Mouse (Mus musculus) midbrain, embryonic 16.5 days (tissue): Measurements from ENCODE around the gene Adam8. TPM values are rescaled to one million over a fixed set of nuclear protein-coding genes. Genes with fewer than 3 reads are reported as not detected.

Experiments used
- ATAC-seq: fragments of 200-750 bp; cut with Nextera tagmentation; 2 replicates; pipeline ENCODE4 v1.8.0; 2017; ENCODE audit warnings: moderate TSS enrichment
- H3K27ac ChIP-seq: fragments of 300-500 bp; sonication (generic); 2 replicates; pipeline ENCODE4 v1.5.1; 2014; ENCODE audit warnings: mild to moderate bottlenecking, low read length, mixed read lengths
- H3K27me3 ChIP-seq: fragments of 300-500 bp; sonication (generic); 2 replicates; pipeline ENCODE4 v1.6.1; 2014; ENCODE audit warnings: low read depth, low read length, mixed read lengths; ENCODE audit not compliant: control insufficient read depth, insufficient read depth
- H3K36me3 ChIP-seq: fragments of 300-500 bp; sonication (generic); 2 replicates; pipeline ENCODE4 v1.6.1; 2014; ENCODE audit warnings: mild to moderate bottlenecking, low read length, moderate library complexity, mixed read lengths; ENCODE audit not compliant: control insufficient read depth, insufficient read depth
- H3K4me1 ChIP-seq: fragments of 300-500 bp; sonication (generic); 2 replicates; pipeline ENCODE4 v1.6.1; 2014; ENCODE audit warnings: mild to moderate bottlenecking, low read length, mixed read lengths; ENCODE audit not compliant: control insufficient read depth, insufficient read depth
- H3K4me2 ChIP-seq: fragments of 300-500 bp; sonication (generic); 2 replicates; pipeline ENCODE4 v1.6.1; 2014; ENCODE audit warnings: mild to moderate bottlenecking, low read length, mixed read lengths
- H3K4me3 ChIP-seq: fragments of 300-500 bp; sonication (generic); 2 replicates; pipeline ENCODE4 v1.5.1; 2014; ENCODE audit warnings: low read depth, mild to moderate bottlenecking, low read length, moderate library complexity, mixed read lengths
- H3K9ac ChIP-seq: fragments of 300-500 bp; sonication (generic); 2 replicates; pipeline ENCODE4 v1.6.1; 2014; ENCODE audit warnings: low read depth, low read length, mixed read lengths
- H3K9me3 ChIP-seq: fragments of 300-500 bp; sonication (generic); replicated peaks from 2 replicates; pipeline ENCODE4 v1.6.1; 2014; ENCODE audit warnings: mild to moderate bottlenecking, low read length, mixed read lengths; ENCODE audit not compliant: control insufficient read depth, poor library complexity, severe bottlenecking
- WGBS: fragments of 180-500 bp; shearing (Covaris S2); extraction: QIAGEN DNeasy Blood & Tissue Kit; methylation state at CpG from one replicate; pipeline ENCODE4 v1.1.7; 2014; 5-methylcytosine and 5-hydroxymethylcytosine counted together
- polyA plus RNA-seq: library from polyadenylated mRNA; unstranded; fragments of >200 nt; fragmentation: Nextera tagmentation; extraction: Ambion mirVana; gene quantifications from 2 replicates; pipeline ENCODE4 v1.2.1, GENCODE M21; 2015

The Adam8 gene
- polyA plus RNA-seq, 1 experiment from 2014 or later, result 3.0 TPM

DNA sequence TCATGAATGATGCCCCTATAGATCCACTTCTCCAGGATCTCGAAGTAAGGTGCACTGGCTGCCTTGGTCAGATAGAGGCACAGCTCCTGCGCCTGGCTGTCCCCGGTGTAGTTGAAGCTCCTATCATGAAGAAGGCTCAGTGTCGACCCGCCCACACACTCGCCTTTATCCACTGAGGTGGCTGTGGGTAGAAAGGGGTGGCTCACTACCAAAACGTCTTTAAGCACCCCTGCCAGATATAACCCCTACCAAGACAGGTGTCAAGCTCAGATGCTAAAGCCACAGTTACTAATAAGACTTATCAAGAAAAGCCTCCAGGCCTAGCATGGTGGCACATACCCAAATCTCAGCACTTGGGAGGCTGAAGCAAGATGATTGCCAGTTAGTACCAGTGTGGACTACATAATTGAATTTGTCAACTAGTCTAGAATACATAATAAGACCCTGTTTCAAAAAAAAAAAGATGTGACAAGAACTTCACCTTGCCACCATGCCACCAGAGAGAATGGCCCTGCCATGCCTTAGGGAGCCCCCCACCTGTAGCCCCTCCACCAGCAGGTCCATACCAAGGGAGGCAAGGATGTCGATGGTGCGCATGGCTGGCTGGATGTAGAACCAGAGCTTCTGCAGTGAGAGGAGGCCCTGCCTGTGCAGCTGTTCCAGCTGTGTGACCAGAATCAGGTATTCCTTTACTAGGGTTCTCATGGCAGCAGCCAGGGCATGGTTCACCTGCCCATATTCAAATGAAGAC, 14.7 kb upstream of the Adam8 start:
- ATAC-seq, result no peak
- no peaks in the 10 kb centered on the region for H3K4me1 ChIP-seq
- no peaks in the 10 kb centered on the region for H3K9me3 ChIP-seq
- H3K27me3 ChIP-seq, result no peaks in the 10 kb centered on the region
- peaks cover 12% of the 10 kb centered on the region; the same call in 1 of the 2 replicates for H3K36me3 ChIP-seq
- H3K4me3 ChIP-seq, result no peak overlapping the region
- H3K27ac ChIP-seq, result no peak overlapping the region
- H3K9ac ChIP-seq, result no peak overlapping the region
- no peak overlapping the region for H3K4me2 ChIP-seq
- 96% methylated on average over 9 of the region's 9 CpGs for WGBS

DNA sequence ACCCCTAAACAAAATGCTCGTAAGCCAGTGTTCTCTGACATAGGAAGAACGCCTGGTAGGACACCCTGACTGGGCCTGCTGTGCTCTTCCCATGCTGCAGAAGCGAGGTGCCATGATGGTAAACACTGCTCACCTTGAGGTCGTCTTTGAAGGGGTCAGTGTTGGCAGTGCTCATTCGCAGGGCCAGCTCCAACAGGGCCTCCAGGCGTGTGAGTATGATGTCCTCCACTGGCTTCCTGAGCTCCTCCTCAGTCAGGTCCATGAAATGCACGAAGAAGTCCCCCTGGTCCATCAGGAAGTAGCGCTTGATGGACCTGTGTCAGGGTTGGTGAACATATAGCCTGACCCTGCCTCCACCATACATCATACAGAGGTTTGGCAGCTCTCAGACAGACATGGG, 12.3 kb upstream of the Adam8 start:
- peaks cover 23% of the 10 kb centered on the region for H3K36me3 ChIP-seq
- H3K9ac ChIP-seq, result no peak overlapping the region

DNA sequence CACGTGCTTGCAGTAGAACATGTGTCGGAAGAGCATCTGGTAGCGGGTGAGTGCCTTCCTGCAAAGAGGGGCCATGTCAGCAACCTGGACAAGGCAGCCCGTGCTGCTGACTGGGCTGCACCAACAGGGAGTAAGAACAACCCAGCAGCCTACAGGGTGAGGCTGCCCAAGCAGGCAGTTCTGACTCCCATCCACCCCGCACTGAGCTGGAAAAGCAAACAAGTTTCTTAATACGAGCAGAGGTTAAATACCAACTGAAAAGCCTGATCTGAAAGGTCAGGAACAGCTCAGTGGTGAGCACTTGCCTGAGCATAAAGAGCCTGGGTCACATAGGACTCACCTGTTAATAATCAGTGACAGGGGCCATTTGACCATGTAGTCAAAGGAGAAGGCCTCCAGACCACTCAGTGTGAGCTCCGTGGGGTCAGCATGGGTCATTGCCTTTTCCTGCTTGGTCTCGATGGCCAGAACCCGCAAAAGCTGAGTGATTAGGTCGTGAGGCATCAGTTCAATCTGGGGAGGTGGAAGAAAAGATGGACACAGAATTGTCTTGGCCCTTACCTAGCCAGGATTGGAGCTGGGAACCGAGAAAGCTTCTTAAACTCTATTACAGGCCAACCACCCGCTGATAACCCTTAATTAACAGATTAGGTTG, 8.9 kb upstream of the Adam8 start:
- Histone ChIP-seq H3K9me3 (no peaks in the 10 kb centered on the region), H3K4me2 (no peak overlapping the region), H3K36me3 (peaks cover 47% of the 10 kb centered on the region), H3K27me3 (no peaks in the 10 kb centered on the region), H3K4me1 (no peaks in the 10 kb centered on the region), H3K27ac (no peak overlapping the region), H3K9ac (no peak overlapping the region), H3K4me3 (no peak overlapping the region)
- ATAC-seq, result no peak
- WGBS, result 49% methylated on average over 12 of the region's 12 CpGs

More for the DNA sequence above, 12.3 kb upstream of the Adam8 start:
- H3K27ac ChIP-seq, result no peak overlapping the region
- no peaks in the 10 kb centered on the region for H3K9me3 ChIP-seq
- ATAC-seq, result no peak
- H3K4me3 ChIP-seq, result no peak overlapping the region
- no peak overlapping the region for H3K4me2 ChIP-seq
- no peaks in the 10 kb centered on the region for H3K27me3 ChIP-seq
- 95% methylated on average over 8 of the region's 8 CpGs for WGBS
- no peaks in the 10 kb centered on the region for H3K4me1 ChIP-seq

DNA sequence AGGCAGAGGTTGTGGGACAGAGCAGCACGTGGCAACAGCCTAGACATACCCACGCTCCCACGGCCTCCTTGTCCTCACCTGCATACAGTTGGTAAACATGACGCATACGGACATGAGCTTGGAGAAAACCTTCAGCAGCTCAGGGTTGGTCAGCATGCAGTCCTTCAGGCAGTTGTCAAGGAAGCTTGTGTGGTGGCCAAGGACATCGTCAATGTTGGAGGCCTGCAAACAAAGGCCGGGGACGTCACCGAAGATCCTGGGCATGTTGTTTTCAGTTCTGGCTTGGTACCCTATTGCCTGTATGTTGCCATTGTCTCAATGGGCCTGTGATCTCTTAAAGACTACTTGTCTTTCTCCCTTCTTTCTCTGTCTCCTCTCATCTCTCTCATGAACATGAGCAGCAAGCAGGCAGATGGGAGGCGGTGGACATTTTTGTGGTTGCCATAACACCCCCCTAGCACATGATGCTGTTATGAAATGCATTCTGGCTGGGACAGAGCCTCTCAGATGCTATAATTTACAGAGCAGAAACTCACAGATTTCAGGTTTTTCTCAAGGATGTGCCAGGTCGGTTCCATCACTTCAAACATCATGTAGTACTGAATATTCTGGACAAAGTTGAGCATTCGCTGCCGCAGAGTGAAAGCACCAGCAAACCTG, 6.5 kb upstream of the Adam8 start:
- no peaks in the 10 kb centered on the region for H3K4me1 ChIP-seq
- H3K9ac ChIP-seq, result no peak overlapping the region
- H3K27ac ChIP-seq, result no peak overlapping the region
- WGBS, result 96% methylated on average over 13 of the region's 13 CpGs
- no peaks in the 10 kb centered on the region for H3K27me3 ChIP-seq
- ATAC-seq, result no peak
- H3K9me3 ChIP-seq, result no peaks in the 10 kb centered on the region
- H3K4me2 ChIP-seq, result no peak overlapping the region
- H3K36me3 ChIP-seq, result peaks cover 40% of the 10 kb centered on the region
- H3K4me3 ChIP-seq, result no peak overlapping the region

DNA sequence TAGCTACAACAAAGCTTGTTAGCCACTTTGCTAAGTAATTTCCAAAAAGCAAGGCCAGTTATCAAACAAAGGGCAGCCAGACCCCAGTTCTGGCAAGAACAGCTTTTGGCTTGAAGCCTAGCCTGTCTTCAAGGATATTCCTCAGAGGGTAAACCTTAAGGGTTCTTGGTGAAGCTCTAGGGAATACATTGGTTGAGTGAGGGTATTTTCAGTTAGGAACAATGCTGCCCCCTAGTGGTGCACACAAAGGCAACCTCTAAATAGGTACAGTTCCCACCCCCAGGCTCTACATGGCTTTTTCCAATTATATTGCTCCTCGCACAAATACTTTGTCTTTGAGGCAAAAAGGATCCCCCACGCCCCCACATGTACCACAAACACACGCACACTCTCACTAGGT, 2.3 kb upstream of the Adam8 start:
- no peak for ATAC-seq
- Histone ChIP-seq H3K27ac (no peak overlapping the region), H3K36me3 (peaks cover 27% of the 10 kb centered on the region), H3K4me1 (no peaks in the 10 kb centered on the region), H3K9ac (no peak overlapping the region), H3K9me3 (no peaks in the 10 kb centered on the region), H3K4me3 (no peak overlapping the region), H3K4me2 (no peak overlapping the region), H3K27me3 (no peaks in the 10 kb centered on the region)
- WGBS, result 30% methylated on average over 3 of the region's 3 CpGs

DNA sequence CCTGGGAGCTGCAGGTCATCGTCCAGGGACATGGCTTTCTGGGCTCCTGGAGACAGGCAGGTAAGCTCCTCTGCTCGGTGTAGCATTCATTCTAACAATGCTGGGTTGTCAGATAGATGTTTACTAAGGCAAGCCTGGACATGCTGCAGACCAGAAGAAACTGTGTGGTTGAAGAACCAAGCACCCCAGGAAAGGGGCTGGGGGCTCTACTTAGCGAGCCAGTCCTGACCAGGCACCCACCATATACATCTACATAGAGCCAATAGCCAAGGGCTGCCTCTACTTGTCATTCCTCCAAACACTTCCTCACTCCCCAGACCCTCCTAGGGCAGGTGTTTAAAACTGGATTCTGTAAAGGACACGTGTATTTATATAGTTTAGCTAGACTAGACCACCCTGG, 1.8 kb upstream of the Adam8 start:
- no peak overlapping the region for H3K4me3 ChIP-seq
- no peak for ATAC-seq

DNA sequence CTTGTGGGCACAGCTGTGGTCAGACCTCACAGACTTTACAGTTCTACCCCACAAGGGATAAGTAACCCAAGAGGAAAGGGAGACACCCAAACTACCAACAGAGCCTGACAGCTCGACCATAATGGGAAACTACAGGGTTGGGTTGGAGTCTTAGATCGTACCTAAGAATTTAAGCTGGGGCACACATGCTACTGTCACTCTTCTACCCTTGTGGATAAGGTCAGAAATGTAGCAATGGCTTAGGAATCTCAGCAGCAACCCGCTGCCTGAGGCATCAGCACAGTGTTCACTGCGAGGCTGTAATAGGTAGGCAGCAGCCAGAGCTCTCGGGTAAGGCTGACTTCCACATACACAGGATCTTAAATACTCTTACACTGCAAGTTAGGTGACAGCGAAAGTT, 1.2 kb upstream of the Adam8 start:
- H3K9ac ChIP-seq, result no peak overlapping the region
- H3K27me3 ChIP-seq, result no peaks in the 10 kb centered on the region
- H3K9me3 ChIP-seq, result no peaks in the 10 kb centered on the region
- 92% methylated on average over 6 of the region's 6 CpGs for WGBS
- H3K4me1 ChIP-seq, result no peaks in the 10 kb centered on the region
- H3K36me3 ChIP-seq, result peaks cover 20% of the 10 kb centered on the region
- no peak overlapping the region for H3K27ac ChIP-seq
- no peak overlapping the region for H3K4me3 ChIP-seq
- no peak overlapping the region for H3K4me2 ChIP-seq
- no peak for ATAC-seq

More for the DNA sequence above, 1.8 kb upstream of the Adam8 start:
- no peaks in the 10 kb centered on the region for H3K27me3 ChIP-seq
- H3K4me1 ChIP-seq, result no peaks in the 10 kb centered on the region
- WGBS, result 83% methylated on average over 4 of the region's 4 CpGs
- H3K27ac ChIP-seq, result no peak overlapping the region
- no peaks in the 10 kb centered on the region for H3K9me3 ChIP-seq
- H3K9ac ChIP-seq, result no peak overlapping the region
- no peak overlapping the region for H3K4me2 ChIP-seq
- H3K36me3 ChIP-seq, result peaks cover 26% of the 10 kb centered on the region

DNA sequence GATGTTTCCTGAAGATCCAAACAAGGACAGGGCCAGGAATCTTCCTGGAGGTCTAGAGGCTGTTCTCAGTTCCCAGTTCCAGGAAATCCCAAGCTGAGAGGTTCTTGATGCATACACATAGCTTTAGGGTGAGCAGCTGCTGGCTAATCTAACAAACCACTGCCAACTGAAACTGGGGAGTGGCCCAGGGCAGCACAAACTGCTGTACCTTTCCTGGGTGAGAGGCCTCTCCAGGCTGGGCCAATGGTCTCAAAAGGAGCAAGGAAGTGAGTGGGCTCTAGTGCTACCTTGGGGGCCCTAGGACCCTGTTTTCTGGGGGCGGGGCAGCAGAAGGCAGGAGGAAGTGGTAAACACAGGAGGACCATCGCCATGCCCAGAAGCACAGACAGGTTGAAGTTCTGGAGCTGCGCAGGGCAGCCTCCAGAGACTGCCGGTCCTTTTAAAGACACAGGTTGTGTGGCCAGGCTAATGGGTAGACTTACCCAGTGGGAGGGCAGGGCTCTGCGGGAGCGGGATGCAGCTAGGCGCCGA, 1.4 kb downstream of the Adam8 start:
- Histone ChIP-seq H3K36me3 (no peaks in the 10 kb centered on the region), H3K27me3 (no peaks in the 10 kb centered on the region), H3K4me2 (no peak overlapping the region), H3K4me1 (no peaks in the 10 kb centered on the region), H3K4me3 (no peak overlapping the region), H3K9ac (no peak overlapping the region), H3K9me3 (no peaks in the 10 kb centered on the region), H3K27ac (no peak overlapping the region)
- 77% methylated on average over 8 of the region's 8 CpGs for WGBS
- ATAC-seq, result no peak

DNA sequence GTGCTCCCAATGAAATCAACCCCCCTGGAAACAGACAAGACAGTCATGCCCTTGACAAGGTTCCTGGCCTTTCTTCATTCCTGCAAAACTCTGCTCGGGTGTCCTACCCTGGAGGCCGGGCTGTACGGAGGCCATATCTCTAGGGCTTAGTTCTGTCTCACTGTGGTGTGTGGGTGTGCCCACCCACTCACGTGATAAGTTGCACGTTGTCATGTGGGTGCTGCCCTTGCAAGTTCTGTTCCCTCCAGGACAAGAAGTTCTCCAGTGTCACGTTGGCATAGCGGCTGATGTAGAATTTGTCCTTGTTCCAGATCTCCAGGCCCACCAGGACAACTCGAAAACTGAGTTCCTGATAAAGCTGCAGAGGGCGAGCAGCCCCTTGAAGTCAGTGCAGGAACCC, 4.1 kb downstream of the Adam8 start:
- no peaks in the 10 kb centered on the region for H3K27me3 ChIP-seq
- ATAC-seq, result no peak
- no peaks in the 10 kb centered on the region for H3K9me3 ChIP-seq
- H3K4me1 ChIP-seq, result no peaks in the 10 kb centered on the region
- no peaks in the 10 kb centered on the region; the same call in 1 of the 2 replicates for H3K36me3 ChIP-seq
- H3K4me3 ChIP-seq, result no peak overlapping the region
- WGBS, result 91% methylated on average over 9 of the region's 9 CpGs
- no peak overlapping the region for H3K4me2 ChIP-seq
- no peak overlapping the region for H3K9ac ChIP-seq
- no peak overlapping the region for H3K27ac ChIP-seq
